Mouse (Mus musculus): ENCODE data around the gene Maneal. TPM values are rescaled to one million over a fixed set of nuclear protein-coding genes. Genes with fewer than 3 reads are reported as not detected.

Maneal gene
- total RNA-seq (2021), result 10 to 100 TPM; 51.5 to 52.1 TPM
- long read RNA-seq, transcript Maneal-201 (4 exons, 2,727 nt), result major isoform, 57 of 68 reads
- long read RNA-seq, partial matches to known transcripts, result 1 of 68 reads
- long read RNA-seq, other reads (novel, unspliced or antisense), result 10 of 68 reads

DNA sequence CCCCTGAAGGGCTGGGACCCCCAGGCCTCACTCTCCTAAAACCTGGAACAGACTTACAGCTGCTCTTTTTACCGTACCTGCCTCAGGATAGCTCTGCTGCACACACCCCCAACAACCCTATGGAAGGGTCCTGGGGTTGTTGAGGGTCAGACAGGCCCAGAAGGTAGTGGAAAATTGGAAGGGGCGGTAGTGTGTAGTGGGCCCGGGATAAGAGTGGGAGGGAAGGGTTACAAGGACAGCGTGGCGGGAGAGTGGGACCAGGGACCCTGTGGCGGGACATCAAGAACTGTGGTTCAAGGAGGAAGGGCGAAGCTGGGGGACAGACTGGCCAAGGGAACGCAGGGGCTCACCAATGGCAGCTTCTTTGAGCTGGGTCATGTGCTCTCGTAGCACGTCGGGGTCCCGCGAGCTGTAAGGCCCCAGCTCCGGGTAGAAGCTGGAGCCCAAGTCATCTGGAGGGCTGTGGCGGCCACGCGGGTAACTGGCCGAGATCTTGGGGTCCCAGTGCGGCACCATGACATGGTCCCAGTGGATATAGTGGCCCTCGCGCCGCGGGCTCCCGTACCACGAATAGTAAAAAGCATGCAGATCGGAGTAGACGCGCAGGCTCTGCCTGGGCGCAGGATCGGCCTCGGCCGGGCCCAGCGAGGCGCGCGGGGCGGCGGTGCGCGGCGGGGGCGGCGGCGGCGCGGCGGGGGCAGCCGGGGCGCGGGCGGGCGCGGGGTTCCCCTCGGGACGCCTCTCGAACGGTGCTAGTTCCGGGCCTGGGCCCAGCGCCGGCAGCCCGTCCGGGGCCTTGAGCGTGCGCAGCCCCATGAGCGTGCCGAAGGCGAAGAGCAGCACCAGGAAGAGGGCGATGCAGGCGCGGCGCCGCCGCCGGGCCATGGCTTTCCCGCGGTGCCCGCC is at the start of gene Maneal:
Gene Maneal (minus strand): TSS at position 889 of the 906 bp plus-strand sequence.
- DNase-seq (ENCODE audit: low spot score in 2 of 2), result no peak

GRCm38 (mm10) chr4:124905971-124906822 is 44.2 kb upstream of the Maneal start:
- DNase-seq (ENCODE audit: low spot score in 2 of 2), result peak in 1 of 2 experiments; percentile 35

- DNase-seq (ENCODE audit: low spot score in 2 of 2), result no peak
Measured at GRCm38 (mm10) chr4:124905417-124905816, 43.4 kb upstream of the Maneal start.

DNA sequence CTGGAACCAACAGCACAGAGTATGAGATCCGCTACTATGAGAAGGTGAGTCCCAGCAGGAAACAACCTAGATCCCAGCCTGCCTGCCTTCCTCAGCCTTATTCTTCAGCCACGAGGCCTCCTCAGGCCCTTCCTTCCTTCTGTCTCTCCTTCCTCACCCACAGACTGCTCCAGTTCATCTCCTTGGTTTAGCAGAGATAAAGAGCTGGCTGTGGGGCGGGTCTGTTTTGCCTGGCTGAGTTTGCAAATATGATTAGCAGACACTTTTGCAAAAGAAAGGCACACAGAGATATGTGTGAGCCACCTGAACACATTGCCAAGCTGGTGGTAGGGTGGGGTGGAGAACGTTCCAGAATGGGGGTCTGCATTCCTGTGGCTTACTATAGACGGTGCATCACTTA is 37.9 kb upstream of the Maneal start:
- no peak for DNase-seq (ENCODE audit: low spot score in 2 of 2)

- no peak for DNase-seq (ENCODE audit: low spot score in 2 of 2)
Measured at GRCm38 (mm10) chr4:124898428-124898827, 36.5 kb upstream of the Maneal start.

- DNase-seq (ENCODE audit: low spot score in 2 of 2), result peak in 1 of 2 experiments; percentile 43
Measured at GRCm38 (mm10) chr4:124894508-124895428, 32.8 kb upstream of the Maneal start.

DNA sequence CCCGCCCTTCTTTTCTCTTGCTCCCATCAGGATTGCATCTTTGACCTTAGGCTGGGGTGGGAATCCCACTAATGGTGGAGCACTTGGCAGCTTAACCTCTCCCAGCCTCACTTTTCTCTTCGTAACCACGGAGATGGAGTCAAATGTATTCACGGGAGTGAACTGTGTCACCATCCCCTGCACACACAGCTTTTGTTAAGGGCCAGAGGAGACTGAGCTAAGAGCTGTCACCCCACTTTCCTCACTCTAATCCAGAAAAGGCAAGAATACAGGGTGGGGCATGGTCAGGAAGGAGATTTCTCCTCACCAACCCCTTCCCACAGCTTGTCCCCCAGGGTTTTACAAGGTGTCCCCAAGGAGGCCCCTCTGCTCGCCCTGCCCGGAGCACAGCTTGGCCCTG is 31.8 kb upstream of the Maneal start:
- no peak for DNase-seq (ENCODE audit: low spot score in 2 of 2)

DNA sequence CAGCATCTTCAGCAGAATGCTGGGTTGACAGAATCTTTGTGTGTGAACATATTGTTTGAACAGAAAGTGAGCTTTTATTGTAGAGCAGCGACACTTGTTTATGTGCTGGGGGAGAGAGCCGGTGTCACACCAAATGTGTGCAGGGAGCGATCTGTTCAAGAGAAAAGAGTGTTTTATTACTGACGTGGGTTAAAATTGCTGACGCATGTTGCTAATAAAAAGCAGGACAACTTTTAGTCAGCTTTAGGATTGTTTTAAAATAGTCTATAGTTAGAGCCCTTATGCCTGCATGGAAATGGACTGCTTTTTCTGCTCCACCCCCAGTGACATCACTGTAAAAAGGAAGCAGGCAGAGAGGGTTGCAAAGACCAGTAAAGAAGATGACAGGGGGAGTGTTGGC is 28.9 kb upstream of the Maneal start:
- DNase-seq (ENCODE audit: low spot score in 2 of 2), result peak; percentile 54 to 80

- DNase-seq (ENCODE audit: low spot score in 2 of 2), result peak in 1 of 2 experiments; percentile 54
Measured at GRCm38 (mm10) chr4:124889935-124890334, 28.0 kb upstream of the Maneal start.

DNA sequence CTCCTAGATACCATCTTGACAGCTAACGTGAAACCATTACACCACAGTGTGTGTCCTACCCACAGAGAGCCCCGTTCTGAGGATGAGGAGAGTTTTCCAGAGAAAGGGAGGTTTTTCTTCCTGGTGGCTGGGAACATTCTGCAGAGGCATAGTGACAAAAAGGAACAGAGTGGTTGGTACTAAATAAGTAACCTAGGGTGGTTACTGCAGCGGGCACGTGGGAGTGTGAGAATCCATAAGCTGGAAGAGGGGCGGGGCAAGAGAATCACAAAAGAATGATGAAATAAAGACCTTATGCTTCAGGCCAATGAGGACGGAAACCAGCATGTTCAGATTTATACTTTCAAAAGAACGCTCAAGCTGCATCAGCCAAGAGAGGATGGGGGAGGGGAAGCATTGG is 26.7 kb upstream of the Maneal start:
- DNase-seq (ENCODE audit: low spot score in 2 of 2), result no peak

DNA sequence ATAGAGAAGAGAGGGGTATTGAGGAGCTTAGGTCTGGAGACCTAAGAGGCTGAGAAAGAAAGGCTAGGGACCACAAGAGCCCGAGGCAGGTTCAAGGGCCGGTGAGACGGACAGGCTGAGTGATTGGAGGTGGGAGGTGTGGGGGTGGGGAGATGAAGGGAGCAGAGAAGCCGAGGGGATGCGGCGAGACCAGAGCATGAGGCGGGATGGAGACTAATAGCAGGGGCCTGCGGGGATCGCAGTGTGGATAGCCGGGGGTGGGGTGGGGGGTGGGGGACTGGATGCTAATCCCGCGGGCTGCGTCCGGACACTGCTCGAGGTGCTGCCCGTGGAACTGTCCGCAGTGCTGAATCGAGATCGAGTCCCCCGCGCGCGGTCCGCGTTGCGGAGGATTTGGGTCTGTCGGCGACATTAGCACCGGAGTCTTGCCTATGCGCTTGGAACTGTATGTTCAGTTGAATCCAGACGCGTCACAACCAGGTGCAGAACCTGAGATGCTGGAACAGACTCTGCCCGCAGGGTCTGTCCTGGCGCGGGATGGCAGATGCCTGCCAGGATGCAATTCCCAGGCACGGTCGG is 20.3 kb upstream of the Maneal start:
- DNase-seq (ENCODE audit: low spot score in 2 of 2), result no peak

- DNase-seq (ENCODE audit: low spot score in 2 of 2), result peak; percentile 82 to 85
Measured at GRCm38 (mm10) chr4:124881341-124881908, 19.5 kb upstream of the Maneal start.

GRCm38 (mm10) chr4:124880599-124880998 is 18.6 kb upstream of the Maneal start, which contains the start of gene Epha10:
Gene Epha10, plus strand, starts transcription at chr4:124880899.
- DNase-seq (ENCODE audit: low spot score in 2 of 2), result no peak

GRCm38 (mm10) chr4:124872719-124873118 is 10.7 kb upstream of the Maneal start:
- no peak for DNase-seq (ENCODE audit: low spot score in 2 of 2)

DNA sequence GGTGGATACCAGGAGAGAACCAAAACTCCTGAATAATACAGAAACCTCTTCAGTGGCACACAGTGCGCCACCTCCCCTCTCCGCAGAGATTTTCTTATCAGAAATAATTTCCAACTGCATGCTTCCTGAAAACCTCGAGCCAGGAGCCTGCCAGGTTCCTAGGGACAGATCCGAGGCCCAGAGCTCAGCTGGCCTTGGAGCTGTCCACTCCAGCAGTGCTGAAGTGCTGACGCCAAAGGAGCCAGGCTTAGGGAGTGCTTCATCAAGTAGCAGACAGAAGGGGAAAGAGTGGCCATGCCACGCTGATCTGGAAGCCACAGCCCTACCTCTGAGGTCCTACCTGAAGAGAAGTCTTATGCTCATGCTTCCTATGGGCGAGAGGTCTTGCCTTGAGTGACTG is 1.5 kb downstream of the Maneal start:
- DNase-seq (ENCODE audit: low spot score in 2 of 2), result no peak

DNA sequence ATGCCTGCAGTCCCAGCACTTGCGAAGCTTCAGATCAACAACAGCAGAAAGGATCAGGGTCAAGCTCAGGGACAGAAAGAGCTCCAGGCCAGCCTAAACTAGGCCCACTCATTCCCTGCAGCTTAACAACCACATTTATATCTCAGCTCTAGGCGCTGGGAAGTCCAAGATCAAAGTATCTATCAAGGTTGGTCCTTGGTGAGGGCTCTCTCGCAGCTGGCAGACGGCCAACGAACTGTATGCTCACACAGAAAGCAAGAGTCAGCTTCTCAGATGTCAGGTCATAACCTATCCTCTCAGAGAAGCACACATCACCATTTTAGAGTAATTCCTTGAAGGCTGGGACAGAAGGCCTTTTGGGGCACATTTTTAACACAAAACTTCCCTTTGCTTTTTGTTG is 3.6 kb downstream of the Maneal start:
- DNase-seq (ENCODE audit: low spot score in 2 of 2), result no peak

DNA sequence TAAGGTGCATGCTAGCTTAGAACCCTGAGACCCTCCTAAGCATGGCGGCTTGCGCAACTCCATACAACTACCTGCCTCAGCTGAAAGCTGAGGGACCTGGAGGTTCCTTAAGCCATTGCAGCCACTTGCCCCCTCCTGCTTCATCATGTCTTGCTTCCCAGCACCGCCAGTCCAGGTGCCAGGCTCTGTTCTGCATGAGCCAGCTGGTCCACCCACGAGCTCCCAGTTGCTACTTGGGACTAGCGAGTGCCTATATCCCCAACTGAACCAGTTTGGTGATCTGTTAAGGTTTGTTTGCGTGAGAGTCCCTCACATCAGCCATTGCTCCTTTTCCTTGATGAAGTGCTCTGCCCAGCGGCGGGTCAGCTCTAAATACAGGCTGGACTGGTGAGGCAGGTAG is 5.7 kb downstream of the Maneal start:
- DNase-seq (ENCODE audit: low spot score in 2 of 2), result peak in 1 of 2 experiments; percentile 68

- peak; percentile 69 to 70 for DNase-seq (ENCODE audit: low spot score in 2 of 2)
Measured at GRCm38 (mm10) chr4:124850933-124851658, 10.9 kb downstream of the Maneal start, which contains the start of gene 1110065P20Rik. Gene 1110065P20Rik, minus strand, starts transcription at chr4:124851196.
